Comparison of ENCODE assay signal across 19 mouse cellular contexts in genomic region chr3:153935878-153936277, GRCm38 (mm10). TPM values are rescaled to one million over a fixed set of nuclear protein-coding genes. Genes with fewer than 3 reads are reported as not detected.
DNase-seq lines count a peak whose midpoint lies in the region; ATAC-seq and TF ChIP-seq lines count a peak whose summit lies in the region.
"Had no signal": no experiment of that assay in that cellular context is flagged by ENCODE, and none has a peak within 500 bp of the region (broad histone marks: within the 10 kb centered on the region; RNA-seq: fewer than 3 reads in every experiment).

No protein-coding gene starts in this region.

- peak; percentile 66; the same call in 1 of the 2 replicates for TF ChIP-seq EP300 in heart, postnatal 0 days (IDR thresholded peaks at IDR 0.05; ENCODE audit: low read depth)

- H3K36me3 ChIP-seq in heart, postnatal 0 days (replicated peaks; ENCODE audit: control insufficient read depth, insufficient read depth, low read length) = peaks cover 71% of the 10 kb centered on the region
- H3K36me3 ChIP-seq in stomach, embryonic 16.5 days (ENCODE audit: control insufficient read depth, insufficient read depth, low read length) = peaks cover 10% of the 10 kb centered on the region

- H3K9me3 ChIP-seq in heart, postnatal 0 days (replicated peaks; ENCODE audit: control insufficient read depth, low read length) = no peaks in the 10 kb centered on the region
- H3K9me3 ChIP-seq in stomach, embryonic 16.5 days (replicated peaks; ENCODE audit: control insufficient read depth, low read length) = no peaks in the 10 kb centered on the region
- H3K9me3 ChIP-seq: embryonic facial prominence, embryonic 15.5 days; forebrain, embryonic 13.5 days; hindbrain, embryonic 12.5 days; liver, embryonic 13.5 days; neural tube, embryonic 12.5 days had no signal

- H3K4me1 ChIP-seq in heart, postnatal 0 days (ENCODE audit: control insufficient read depth, insufficient read depth) = peaks cover 9% of the 10 kb centered on the region
- H3K4me1 ChIP-seq in stomach, embryonic 16.5 days (ENCODE audit: control insufficient read depth, insufficient read depth, low read length) = no peaks in the 10 kb centered on the region
- H3K4me1 ChIP-seq: embryonic facial prominence, embryonic 15.5 days; forebrain, embryonic 13.5 days; hindbrain, embryonic 12.5 days; neural tube, embryonic 12.5 days had no signal

- no peaks in the 10 kb centered on the region for H3K27me3 ChIP-seq in heart, postnatal 0 days (ENCODE audit: control insufficient read depth, insufficient read depth, low read length)
- H3K27me3 ChIP-seq in stomach, embryonic 16.5 days (ENCODE audit: control insufficient read depth, insufficient read depth, low read length) = no peaks in the 10 kb centered on the region
- H3K27me3 ChIP-seq: embryonic facial prominence, embryonic 15.5 days; forebrain, embryonic 13.5 days; hindbrain, embryonic 12.5 days; liver, embryonic 13.5 days; neural tube, embryonic 12.5 days had no signal

- ATAC-seq in heart, postnatal 0 days (ENCODE audit: insufficient read depth, low read depth) = peak; percentile 89
- no peak for ATAC-seq in stomach, embryonic 16.5 days (ENCODE audit: insufficient read depth, low FRiP score)
- ATAC-seq: forebrain, embryonic 13.5 days; lung, postnatal 0 days had no signal

- H3K4me2 ChIP-seq in heart, postnatal 0 days (ENCODE audit: low read depth, low read length) = peak overlapping the region; percentile 26; the same call in 1 of the 2 replicates
- no peak overlapping the region for H3K4me2 ChIP-seq in stomach, embryonic 16.5 days (ENCODE audit: low read depth, low read length)
- H3K4me2 ChIP-seq: embryonic facial prominence, embryonic 15.5 days; forebrain, embryonic 13.5 days; hindbrain, embryonic 12.5 days; liver, embryonic 13.5 days; neural tube, embryonic 12.5 days had no signal

- H3K4me3 ChIP-seq in heart, postnatal 0 days (ENCODE audit: low read depth, low read length) = no peak overlapping the region
- no peak overlapping the region for H3K4me3 ChIP-seq in stomach, embryonic 16.5 days (replicated peaks; ENCODE audit: low read length)
- H3K4me3 ChIP-seq: embryonic facial prominence, embryonic 15.5 days; forebrain, embryonic 13.5 days; hindbrain, embryonic 12.5 days; liver, embryonic 13.5 days; neural tube, embryonic 12.5 days had no signal

- 30% methylated on average over 9 of the region's 9 CpGs for WGBS in heart, postnatal 0 days
- WGBS in stomach, embryonic 16.5 days = 76% methylated on average over 9 of the region's 9 CpGs

- peak; percentile 91 for DNase-seq in heart, adult 11 months
- no peak for DNase-seq in heart, postnatal 25 days (ENCODE audit: low spot score)
- DNase-seq in heart, adult 8-10 months (ENCODE audit: low spot score) = peak; percentile 47
- DNase-seq in heart, postnatal 0 days (ENCODE audit: low spot score) = peak; percentile 94
- DNase-seq in layer of hippocampus, postnatal 10 days (ENCODE audit: low spot score in 2 of 2) = no peak
- no peak for DNase-seq in urinary bladder, postnatal 36 days (ENCODE audit: low spot score in 2 of 2)
- DNase-seq: cerebellum, adult 9-10 months; kidney, adult 18-20 months; kidney, postnatal 4 days; left cerebral cortex, postnatal 4 days; liver, embryonic 13.5 days; right cerebral cortex, postnatal 4 days had no signal

- intact Hi-C loops in heart, postnatal 25 days (cut with DNase I) = no loop called here

- H3K27ac ChIP-seq in heart, postnatal 0 days (ENCODE audit: low read depth) = peak overlapping the region; percentile 96
- 0 out of 2 replicates have a peak overlapping the region, but pooled peaks have one; percentile 37 for H3K27ac ChIP-seq in stomach, embryonic 16.5 days (ENCODE audit: low read length)
- H3K27ac ChIP-seq: embryonic facial prominence, embryonic 15.5 days; forebrain, embryonic 13.5 days; hindbrain, embryonic 12.5 days; liver, embryonic 13.5 days; neural tube, embryonic 12.5 days had no signal

- 0 out of 2 replicates have a peak overlapping the region, but pooled peaks have one; percentile 29 for H3K9ac ChIP-seq in heart, postnatal 0 days (replicated peaks; ENCODE audit: low read depth, low read length)
- H3K9ac ChIP-seq in stomach, embryonic 16.5 days (ENCODE audit: low read length) = no peak overlapping the region
- H3K9ac ChIP-seq: embryonic facial prominence, embryonic 15.5 days; forebrain, embryonic 13.5 days; hindbrain, embryonic 12.5 days; liver, embryonic 13.5 days; neural tube, embryonic 12.5 days had no signal

- TF ChIP-seq CTCF in heart, postnatal 0 days (IDR thresholded peaks at IDR 0.05; ENCODE audit: low read depth) = no peak

RNA-seq across cellular contexts. Expression of gene Acadm, which starts 8.6 kb away (rescaled TPM):
- 1,000 to 10,000 TPM; 1,031 to 1,101 TPM for total RNA-seq in heart, postnatal 25 days (2021)
- total RNA-seq in heart, adult 8-10 months (2022) = 1,000 to 10,000 TPM; 1,199 to 1,642 (median 1,432) TPM
- 331 and 333 TPM in 2 replicates for total RNA-seq in heart, postnatal 0 days (2014; rRNA removed; ENCODE audit: low replicate concordance)
- 642 and 671 TPM in 2 replicates for polyA plus RNA-seq in heart, postnatal 0 days (2015; fragmentation: Nextera tagmentation; extraction: Ambion mirVana)
- polyA plus RNA-seq in stomach, embryonic 16.5 days (2015; fragmentation: Nextera tagmentation; extraction: Ambion mirVana) = 106 and 112 TPM in 2 replicates
- 10 to 100 TPM; 43.8 to 58.1 TPM for total RNA-seq in layer of hippocampus, postnatal 10 days (2021)

RNA-seq across cellular contexts. Expression of gene Rabggtb, which starts 23.1 kb away (rescaled TPM):
- total RNA-seq in heart, postnatal 25 days (2021) = 10 to 100 TPM; 89.2 to 99.7 TPM
- 100 to 1,000 TPM in 2 of 4 experiments, 10 to 100 TPM in 2; 95.0 to 103 (median 99.9) TPM for total RNA-seq in heart, adult 8-10 months (2022)
- 119 and 159 TPM in 2 replicates for total RNA-seq in heart, postnatal 0 days (2014; rRNA removed; ENCODE audit: low replicate concordance)
- polyA plus RNA-seq in heart, postnatal 0 days (2015; fragmentation: Nextera tagmentation; extraction: Ambion mirVana) = 56.4 and 58.2 TPM in 2 replicates
- polyA plus RNA-seq in stomach, embryonic 16.5 days (2015; fragmentation: Nextera tagmentation; extraction: Ambion mirVana) = 47.4 and 48.9 TPM in 2 replicates
- 10 to 100 TPM; 73.5 to 80.8 TPM for total RNA-seq in layer of hippocampus, postnatal 10 days (2021)

RNA-seq across cellular contexts. Expression of gene Msh4, which starts 29.9 kb away (rescaled TPM):
- total RNA-seq in heart, postnatal 25 days (2021) = under 1 TPM; 0.08 TPM
- total RNA-seq in heart, adult 8-10 months (2022) = under 1 TPM in 1 of 4 experiments, not detected in 3; 0.08 TPM
- not detected in 2 replicates for total RNA-seq in heart, postnatal 0 days (2014; rRNA removed; ENCODE audit: low replicate concordance)
- 0.07 TPM in 2 replicates for polyA plus RNA-seq in heart, postnatal 0 days (2015; fragmentation: Nextera tagmentation; extraction: Ambion mirVana)
- polyA plus RNA-seq in stomach, embryonic 16.5 days (2015; fragmentation: Nextera tagmentation; extraction: Ambion mirVana) = not detected in 2 replicates
- under 1 TPM; 0.59 to 0.71 TPM for total RNA-seq in layer of hippocampus, postnatal 10 days (2021)
- total RNA-seq: adrenal gland, adult 18-20 months had no signal

RNA-seq across cellular contexts. Expression of gene Slc44a5, which starts 37.4 kb away (rescaled TPM):
- under 1 TPM; 0.05 to 0.14 TPM for total RNA-seq in heart, postnatal 25 days (2021)
- total RNA-seq in heart, adult 8-10 months (2022) = under 1 TPM in 3 of 4 experiments, not detected in 1; 0.09 to 0.19 (median 0.13) TPM
- 0.42 and 0.66 TPM in 2 replicates for total RNA-seq in heart, postnatal 0 days (2014; rRNA removed; ENCODE audit: low replicate concordance)
- 0.10 and 0.31 TPM in 2 replicates for polyA plus RNA-seq in heart, postnatal 0 days (2015; fragmentation: Nextera tagmentation; extraction: Ambion mirVana)
- 0.94 and 1.1 TPM in 2 replicates for polyA plus RNA-seq in stomach, embryonic 16.5 days (2015; fragmentation: Nextera tagmentation; extraction: Ambion mirVana)
- 10 to 100 TPM; 45.5 to 48.6 TPM for total RNA-seq in layer of hippocampus, postnatal 10 days (2021)

Comparison
In these comparisons a context has a peak if more than half of its experiments do, and no peak if none do; other contexts are left out.
1. DNase-seq: peak in heart, adult 11 months (single experiment), heart, adult 8-10 months (single experiment) and heart, postnatal 0 days (single experiment); none in heart, postnatal 25 days (single experiment), layer of hippocampus, postnatal 10 days (0 of 2) and urinary bladder, postnatal 36 days (0 of 2).